Mouse (Mus musculus) layer of hippocampus, postnatal 10 days (tissue): ENCODE results near the gene Gtf3c5. TPM values are rescaled to one million over a fixed set of nuclear protein-coding genes. Genes with fewer than 3 reads are reported as not detected.

Source experiments
- DNase-seq, 2 experiments: peaks; one replicate each; pipeline ENCODE4 v3.0.0; 2021; ENCODE audit warnings: low spot score in 2 of 2
- total RNA-seq, 2 experiments: library from RNA; stranded (reverse); gene quantifications; 2 replicates each; pipeline ENCODE4 v1.2.3; 2021

Gtf3c5 gene
- total RNA-seq, 2 experiments from 2014 or later: 19.2 to 19.5 TPM

DNA sequence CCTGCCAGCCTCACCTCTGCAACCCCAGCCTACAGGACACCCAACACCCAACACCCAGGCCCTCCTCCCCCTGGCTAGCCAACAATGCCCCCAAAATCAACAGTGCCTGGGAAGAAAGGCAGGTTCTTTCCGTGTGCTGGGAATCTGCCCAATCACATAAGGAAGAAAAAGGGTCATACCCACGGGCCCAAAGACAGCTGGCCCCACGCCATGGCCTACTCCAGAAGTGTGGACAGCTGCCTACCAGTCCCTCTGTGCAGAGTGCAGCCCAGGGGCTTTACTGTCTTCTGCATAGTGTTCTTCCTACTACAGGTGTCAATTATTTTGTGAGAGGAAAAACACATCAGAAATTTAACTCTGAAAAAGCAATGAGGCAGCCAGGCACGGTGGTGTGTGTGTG, 8.2 kb downstream of the Gtf3c5 start:
- no peak for DNase-seq

DNA sequence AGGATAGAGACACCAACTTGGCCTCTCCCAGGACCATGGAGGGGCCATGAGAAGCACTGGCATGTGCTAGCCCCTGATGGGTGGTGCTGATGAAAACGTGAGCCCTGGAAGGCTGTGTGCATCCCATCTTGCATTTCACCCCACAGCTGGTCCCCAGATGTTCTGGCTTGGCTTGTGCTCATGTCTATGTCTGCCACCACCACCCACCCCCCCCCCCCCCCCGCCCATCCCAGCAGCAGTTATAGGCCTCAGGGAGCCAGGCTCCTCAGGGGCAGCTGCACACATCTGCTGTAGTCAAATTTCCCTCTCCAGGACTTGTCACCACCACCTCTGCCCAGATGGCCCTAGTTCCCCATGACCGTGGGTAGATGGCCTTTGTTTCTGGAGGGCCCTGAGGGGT, 13.6 kb downstream of the Gtf3c5 start:
- no peak for DNase-seq

DNA sequence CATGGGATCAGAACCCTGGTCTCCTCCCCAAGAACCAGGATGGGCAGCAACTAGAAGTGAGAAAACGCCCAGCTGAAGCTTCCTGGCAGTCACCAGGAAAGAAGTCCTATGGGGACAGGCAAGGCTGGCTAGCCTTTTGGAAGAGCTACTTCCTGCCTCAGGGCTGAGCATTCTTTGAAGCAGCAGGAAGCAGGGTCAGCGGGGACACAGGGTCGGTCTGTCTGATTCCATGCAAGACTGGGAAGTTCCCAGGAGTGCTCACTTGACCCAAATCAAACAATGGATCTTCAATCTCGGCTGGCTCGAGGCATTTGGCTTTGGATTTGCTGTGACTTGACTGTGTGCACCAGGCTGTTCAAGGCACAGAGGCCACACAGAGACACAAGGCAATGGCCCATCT, 17.0 kb downstream of the Gtf3c5 start:
- no peak for DNase-seq

DNA sequence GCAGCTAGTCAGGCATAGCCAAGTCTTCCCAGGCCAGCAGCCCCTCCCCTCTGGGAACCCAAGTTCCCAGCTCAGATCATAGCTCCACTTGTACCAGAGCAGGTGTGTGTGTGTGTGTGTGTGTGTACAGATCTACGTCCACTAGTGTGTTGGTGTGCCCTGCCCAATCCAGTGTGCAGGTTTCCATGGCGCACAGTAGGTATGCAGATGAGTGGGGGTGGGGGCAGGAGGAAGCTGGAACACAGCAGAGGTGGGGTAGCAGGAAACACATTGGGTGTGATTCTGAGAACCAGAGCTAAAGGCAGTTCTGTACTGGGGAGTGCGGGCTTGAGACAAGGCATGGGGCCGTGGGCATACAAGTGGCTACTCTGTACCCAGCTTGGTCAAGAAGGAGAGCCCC, 19.2 kb downstream of the Gtf3c5 start:
- DNase-seq: no peak

DNA sequence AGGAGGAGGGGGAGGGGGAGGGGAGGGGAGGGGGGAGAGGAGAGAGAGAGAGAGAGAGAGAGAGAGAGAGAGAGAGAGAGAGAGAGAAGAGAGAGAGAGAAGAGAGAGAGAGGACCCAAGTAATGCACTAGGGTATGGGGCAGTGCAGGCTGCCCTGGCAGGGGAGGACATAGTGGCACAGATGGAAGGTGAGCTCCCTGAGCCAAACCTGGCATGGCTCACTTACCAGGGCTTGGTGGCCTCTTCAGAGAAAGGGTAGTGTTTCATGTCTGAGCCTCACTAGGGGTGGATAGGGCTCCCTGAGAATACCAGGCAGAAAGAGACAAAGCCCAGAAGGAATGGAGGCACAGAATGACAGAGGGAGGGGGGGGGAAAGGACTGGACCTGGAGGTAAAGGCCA, 19.7 kb downstream of the Gtf3c5 start:
- DNase-seq: no peak

DNA sequence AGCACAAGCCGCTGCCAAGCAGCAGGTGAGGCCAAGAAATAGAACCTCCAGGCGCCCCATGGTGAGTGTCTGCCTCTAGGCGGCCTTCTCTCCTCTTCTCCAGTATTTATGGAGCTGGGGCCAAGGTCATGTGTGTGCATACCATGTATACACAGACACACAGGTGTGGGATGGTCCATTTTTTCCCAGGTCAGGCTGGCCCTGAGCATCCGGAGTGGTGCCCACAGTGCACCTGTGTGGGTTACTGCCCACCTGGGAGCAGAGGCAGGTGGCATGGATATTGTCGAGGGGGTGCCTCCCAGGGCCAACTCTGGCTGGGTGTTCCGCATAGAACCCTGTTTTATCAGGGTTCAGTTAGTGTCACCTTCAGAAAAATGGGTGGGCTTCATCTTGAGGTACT, 20.2 kb downstream of the Gtf3c5 start, which contains the start of gene Cel:
Gene Cel, minus strand, starts transcription at position 101 of the 400 bp plus-strand sequence.
- DNase-seq: no peak

DNA sequence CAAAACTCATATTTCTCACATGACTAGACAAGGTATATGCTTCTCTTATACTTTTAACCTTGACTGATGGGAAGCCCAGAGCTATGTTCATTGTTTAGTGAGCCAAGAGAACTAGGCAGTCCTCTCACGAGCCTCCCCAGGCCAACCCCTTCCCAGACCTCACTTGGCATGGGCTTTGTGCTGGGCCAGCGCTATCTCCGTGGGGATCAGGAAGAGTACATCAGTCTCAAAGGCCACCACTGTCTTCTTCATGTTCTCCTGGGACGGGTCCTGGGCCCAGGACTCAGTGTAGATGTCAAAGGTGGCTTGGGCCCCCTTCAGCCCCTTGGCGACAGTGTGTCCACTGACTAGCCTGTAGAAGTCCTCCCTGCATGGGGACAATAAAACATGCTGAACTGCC, 26.1 kb downstream of the Gtf3c5 start:
- no peak for DNase-seq

DNA sequence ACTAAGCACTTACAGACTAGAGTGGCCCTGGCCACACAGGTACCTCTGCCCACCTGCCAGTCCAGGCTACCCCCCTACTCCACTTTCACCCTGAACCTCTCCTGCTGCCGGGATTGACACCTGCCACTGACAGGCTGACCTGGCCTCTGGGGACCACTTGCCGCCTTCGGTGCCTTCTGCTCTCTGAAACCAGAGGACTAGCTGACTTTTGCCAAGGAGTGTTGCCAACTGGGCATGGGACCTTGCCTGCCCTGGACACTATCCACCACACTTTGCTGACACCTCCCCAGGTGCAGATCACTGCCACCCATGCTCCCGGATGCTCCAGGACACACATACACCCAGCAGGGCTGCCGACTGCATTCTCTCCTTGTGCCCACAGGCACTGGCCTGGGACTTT, 31.2 kb downstream of the Gtf3c5 start:
- DNase-seq: no peak

DNA sequence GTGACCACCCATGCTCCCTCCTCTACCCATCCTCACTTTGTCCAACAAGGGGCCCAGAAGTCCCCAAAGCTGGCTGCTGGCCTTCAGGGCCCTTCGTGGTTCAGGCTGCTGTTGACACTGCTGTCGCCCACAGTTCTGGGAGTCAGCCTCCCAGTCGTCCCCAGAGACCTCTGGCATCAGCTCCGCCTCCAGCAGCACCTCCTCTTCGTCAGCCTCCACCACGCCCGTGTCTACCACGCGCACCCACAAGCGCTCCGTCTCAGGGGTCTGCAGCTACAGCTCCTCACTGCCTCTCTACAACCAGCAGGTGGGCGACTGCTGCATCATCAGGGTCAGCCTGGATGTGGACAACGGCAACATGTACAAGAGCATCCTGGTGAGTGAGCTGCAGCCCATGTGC, 34.4 kb downstream of the Gtf3c5 start:
- no peak for DNase-seq

DNA sequence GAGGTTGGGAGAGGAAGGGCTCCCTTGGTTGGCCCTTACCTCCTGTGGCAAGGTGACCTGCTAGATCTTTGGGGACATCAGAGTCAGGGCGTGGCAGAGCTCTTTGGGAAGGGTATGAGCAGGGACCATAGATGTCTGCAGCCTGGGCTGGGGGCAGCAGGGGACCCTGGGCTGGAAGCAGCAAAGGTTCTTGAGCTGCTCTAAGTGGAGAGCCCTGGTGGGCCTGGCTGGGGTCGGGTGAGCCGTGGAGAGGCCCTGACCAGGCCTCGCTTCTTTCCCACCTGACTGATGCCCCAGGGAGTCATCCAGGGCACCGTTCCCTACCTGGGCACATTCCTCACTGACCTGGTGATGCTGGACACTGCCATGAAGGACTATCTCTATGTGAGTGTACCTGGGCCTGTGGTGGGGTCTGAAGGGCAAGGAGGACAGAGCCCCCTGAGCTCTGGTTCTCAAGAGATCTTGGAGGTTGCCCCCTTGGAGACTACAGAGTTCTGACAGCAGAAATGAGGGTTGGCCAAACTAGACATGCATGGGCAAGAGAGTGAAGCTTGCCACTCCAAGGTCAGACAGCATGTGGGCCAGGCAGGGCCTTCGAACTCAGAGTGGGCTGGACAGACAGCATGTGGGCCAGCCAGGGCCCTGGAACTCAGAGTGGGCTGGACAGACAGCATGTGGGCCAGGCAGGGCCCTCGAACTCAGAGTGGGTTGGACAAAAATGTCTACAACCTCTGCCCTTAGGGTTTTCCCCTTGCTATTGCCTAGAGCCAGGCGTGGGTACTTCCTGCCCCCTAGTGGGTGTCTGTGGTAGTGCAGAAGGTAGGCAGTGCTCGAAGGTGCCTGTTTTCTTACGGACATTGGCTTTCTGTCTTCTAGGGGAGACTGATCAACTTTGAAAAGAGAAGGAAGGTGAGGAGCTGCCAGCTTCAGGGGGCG, 36.0 kb downstream of the Gtf3c5 start:
- peak; percentile 89 for DNase-seq

DNA sequence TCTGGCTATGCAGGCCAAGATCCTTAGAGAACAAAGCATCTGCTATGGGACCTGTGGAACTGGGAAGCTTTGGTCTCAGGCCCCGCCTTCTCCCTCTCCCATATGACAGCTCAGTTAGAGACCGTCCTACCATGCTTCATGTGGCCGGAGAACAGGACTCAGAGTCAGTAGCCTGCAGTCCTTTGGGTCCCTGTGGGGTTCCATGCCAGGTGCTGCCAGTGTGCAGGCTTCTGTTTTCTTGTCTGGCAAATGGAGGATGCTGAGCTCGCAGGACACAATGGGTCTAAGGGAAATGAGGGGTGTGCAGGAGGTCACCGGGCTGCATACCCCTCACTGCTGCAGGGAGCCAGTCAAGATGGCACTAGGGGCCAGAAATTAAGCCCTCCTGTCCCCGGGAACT, 37.0 kb downstream of the Gtf3c5 start:
- DNase-seq: no peak

DNA sequence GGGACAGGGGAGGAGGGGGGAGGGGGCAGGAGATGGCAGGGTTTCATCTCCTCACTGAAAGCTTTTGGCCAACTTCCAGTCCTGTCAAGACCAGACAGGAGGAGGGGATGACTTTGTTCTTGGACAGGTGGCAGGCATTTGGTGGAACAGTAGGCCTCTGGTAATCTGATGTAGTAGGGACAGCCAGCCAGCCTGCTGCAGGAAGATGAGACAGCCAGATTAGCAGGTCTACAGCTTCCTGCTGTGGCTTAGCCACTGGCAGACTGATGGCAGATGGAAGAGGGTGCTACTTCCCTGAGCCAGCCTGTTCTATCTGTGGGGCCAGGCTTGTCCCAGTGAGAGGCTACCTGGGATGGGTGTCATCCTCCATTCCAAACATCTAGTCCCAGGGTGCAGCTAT, 37.6 kb downstream of the Gtf3c5 start:
- DNase-seq: peak in 1 of 2 experiments; percentile 35

DNA sequence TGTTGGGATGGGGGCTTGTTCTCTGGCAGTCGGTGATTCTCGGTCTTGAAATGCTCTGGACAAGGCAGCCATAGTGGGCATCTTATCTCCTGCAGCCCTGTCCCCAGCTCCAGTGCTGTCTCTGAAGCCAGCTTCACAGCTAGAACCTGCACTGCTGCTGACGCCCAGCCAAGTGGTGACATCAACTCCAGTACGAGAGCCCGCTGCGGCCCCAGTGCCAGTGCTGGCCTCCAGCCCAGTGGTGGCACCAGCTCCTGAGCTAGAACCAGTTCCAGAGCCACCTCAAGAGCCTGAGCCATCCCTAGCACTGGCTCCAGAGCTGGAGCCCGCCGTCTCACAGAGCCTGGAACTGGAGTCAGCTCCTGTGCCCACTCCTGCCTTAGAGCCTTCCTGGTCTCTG, 39.7 kb downstream of the Gtf3c5 start:
- DNase-seq: peak in 1 of 2 experiments; percentile 75

DNA sequence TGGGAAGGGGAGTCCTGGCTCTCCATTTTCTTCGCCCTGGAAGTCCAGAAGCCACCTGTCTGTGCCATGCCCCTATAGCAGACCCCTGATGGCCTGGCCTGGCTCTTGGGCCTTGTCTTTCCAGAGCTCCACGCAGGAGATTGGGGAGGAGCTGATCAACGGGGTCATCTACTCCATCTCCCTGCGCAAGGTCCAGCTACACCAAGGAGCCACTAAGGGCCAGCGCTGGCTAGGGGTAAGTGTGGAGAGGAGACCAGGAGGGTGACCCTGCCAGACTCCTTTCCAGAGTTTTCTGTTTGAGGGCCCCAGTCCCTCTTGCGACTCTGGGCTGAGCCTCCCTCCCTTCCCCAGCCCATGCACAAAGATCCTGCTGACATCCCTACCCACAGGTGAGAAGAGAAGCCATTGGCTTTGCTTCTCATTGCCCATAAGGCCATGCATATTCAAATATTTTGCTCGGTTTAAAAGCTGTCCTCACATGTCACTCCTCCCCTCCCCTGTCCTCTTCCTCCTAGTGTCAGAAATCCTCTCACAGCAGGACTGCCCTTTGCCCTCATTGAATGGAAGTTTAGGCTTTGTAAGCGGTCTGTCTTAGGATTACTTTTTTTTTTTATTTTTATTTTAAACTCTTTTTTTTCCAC, 42.8 kb downstream of the Gtf3c5 start:
- DNase-seq: no peak

DNA sequence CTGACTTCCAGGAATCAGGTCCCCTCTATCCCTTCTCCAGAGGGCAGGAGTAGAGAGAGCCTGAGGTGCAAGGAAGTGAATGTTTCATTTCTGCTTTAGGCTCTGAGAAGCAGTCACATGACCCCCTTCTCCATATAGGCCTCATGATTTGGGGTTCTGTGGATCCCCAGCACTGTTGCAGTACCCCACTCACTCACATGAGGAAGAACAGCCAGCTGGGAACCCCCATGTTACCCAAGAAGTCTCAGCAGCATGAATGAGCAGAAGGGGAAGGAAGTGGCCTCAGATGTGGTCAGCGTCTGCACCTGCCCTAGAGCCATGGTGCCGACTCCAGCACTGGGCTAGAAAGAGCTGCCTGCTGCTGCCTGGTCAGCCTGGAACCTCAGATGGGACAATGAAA, 43.6 kb downstream of the Gtf3c5 start:
- no peak for DNase-seq

DNA sequence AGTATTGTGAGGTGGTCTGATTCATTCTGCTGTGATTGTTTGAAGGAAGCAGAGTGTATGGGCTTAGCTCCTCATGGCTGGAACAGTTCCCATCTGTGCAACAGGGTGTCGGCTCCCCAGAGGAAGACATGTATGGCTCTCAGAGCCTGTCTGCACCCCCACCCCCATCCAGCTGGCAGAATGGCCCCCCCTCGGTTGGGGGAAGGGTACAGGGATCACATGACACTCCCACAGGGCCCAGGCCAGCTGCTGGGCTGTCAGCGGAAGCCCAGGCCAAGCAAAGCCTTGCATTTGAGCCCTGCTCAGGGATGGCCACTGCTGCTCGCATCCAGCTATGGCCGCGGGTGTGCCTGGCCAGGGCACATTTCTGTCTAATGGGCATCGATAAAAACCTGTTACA, 44.3 kb downstream of the Gtf3c5 start:
- DNase-seq: peak in 1 of 2 experiments; percentile 78

DNA sequence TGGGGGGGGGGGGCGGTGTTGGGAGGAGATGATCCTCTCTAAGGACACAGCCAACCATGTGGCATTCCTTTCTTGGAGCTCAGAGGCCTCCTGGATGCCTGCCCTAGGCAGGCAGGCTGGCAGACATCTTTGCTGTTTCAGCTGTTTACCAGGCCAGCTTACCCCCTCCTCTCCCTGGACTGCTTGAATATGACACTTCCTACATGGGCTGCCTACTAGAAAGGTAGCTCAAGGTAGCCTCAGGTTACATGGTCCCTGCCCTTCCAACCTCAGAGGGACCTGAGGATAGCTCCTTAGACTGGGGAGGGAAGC, 44.8 kb downstream of the Gtf3c5 start:
- DNase-seq: peak in 1 of 2 experiments; percentile 49

DNA sequence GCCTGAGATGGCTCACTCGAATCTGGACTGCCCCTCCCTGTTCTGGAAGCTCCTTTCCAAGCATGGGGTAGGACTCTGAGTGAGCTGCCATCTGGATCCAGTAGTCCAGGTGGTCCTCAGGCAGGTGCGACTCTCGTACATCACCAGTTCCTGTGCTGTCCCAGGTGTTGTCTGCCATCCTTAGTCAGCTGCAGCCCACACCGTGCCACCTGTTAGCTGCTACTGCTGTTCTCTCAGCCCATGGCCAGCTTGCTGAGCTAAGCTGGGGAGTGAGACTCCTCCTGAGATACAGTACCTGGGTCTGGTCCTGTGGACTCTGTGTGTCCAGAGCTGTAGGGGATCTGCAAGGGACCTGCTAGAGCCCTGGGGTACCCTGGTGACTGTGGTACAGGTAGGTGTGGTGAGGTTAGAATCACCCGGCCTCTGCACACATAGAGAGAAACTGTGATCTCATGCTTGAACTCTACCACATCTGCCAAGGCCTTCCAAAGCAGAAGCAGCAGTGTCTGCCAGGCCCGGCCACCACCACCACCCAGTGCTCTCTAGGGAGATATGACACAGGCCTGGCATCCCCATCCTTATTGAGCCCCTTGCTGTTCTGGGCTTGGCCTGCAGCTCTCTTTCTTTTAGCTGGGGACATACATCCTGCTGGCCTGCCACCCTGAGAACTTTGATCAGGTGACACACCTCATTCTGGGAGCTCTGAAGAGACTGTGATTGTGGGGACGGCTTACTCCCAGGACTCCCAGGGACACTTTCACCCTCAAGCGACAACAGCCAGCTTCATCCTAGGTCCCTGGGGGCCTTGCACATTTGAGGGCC, 45.3 kb downstream of the Gtf3c5 start:
- DNase-seq: peak in 1 of 2 experiments; percentile 19

DNA sequence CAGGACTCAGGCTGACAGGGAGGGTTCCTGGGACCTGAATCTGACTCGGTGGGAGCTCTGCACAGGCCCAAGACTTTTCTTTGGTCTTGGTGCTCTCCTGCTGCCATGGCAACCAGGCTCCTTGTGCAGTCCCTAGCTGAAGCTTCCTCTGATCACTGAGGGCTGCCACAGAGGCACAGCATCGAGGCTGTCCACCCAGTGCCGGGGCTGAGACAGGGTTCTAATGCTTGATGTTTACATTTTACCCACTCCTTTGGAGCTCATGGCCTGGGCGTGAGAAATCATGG, 46.0 kb downstream of the Gtf3c5 start:
- peak in 1 of 2 experiments; percentile 39 for DNase-seq

DNA sequence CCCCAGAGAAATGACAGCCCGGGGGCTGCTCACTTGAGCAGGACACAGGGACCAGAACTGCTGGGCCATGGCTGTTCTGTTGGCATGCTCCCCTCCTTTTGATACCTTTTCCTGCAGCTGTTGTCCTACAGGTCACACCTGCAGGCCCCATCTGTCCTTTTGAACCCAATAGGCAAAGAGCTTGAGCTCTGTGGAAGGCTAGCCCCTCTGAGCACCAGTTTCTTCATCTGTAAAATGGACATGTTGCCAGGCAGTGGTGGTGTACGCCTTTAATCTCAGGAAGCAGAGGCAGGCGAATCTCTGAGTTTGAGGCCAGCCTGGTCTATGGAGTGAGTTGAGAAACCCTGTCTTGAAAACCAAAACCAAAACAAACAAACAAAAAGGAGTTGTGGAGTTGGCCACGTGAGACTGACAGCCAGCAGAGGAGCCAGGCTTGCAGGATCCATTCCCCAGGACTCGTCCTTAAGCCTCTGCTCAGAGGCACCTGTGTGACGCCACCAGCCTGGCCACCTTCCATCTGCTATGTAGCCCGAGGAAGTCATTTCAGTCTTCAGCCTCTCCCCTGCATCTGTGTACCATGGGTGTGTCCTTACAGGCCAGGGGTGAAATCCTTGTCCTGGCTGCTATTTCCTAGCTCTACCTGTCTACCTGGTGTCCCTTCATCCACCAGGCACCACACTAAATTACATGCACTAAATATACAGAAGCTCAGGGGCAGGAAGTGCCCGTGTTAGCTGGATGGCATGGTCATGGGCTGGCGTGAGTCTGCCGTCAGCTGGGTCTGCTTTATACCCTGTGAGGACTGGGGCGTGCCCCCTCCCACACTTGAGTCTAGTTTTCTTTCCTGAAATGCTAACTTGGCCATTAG, 46.6 kb downstream of the Gtf3c5 start:
- DNase-seq: peak in 1 of 2 experiments; percentile 17

DNA sequence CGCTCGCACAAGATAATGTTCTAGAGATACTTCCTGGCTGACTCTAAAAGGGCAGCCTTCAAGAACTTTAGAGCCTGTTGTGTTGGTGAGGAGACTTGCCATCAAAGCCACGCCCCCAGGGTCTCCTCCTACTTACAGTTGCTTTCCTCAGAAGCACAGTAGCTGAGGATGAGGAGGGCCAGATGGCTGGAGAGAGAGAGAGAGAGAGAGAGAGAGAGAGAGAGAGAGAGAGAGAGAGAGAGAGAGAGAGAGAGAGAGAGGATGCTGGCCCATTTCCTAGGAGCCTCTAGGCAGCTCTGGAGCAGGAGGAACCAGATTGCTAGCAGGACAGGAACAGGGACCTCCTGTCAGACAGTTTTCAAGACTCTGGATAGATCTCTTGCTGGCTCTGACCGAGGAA, 47.4 kb downstream of the Gtf3c5 start:
- peak in 1 of 2 experiments; percentile 26 for DNase-seq
